Mouse (Mus musculus) ES-Bruce4 (cell line): ENCODE measurements around the gene Banp. TPM values are rescaled to one million over a fixed set of nuclear protein-coding genes. Genes with fewer than 3 reads are reported as not detected.

Source experiments
- H3K27ac ChIP-seq: 2 replicates; pipeline ENCODE4 v1.5.1; 2012; ENCODE audit warnings: low read length, inconsistent platforms; ENCODE audit not compliant: insufficient read depth
- H3K27me3 ChIP-seq: 2 replicates; pipeline ENCODE4 v1.6.1; 2012; ENCODE audit warnings: mild to moderate bottlenecking, low read length, inconsistent platforms; ENCODE audit not compliant: control insufficient read depth, poor library complexity, insufficient read depth, severe bottlenecking
- H3K36me3 ChIP-seq: 2 replicates; pipeline ENCODE4 v1.6.1; 2012; ENCODE audit warnings: inconsistent platforms, mild to moderate bottlenecking, low read length, moderate library complexity; ENCODE audit not compliant: control insufficient read depth, poor library complexity, insufficient read depth, severe bottlenecking
- H3K4me1 ChIP-seq: one replicate; pipeline ENCODE4 v1.8.1; 2011; ENCODE audit warnings: low read length; ENCODE audit not compliant: control insufficient read depth, insufficient read depth
- H3K4me3 ChIP-seq: 2 replicates; pipeline ENCODE4 v1.5.1; 2011; ENCODE audit warnings: low read depth, mild to moderate bottlenecking, low read length
- H3K9ac ChIP-seq: 2 replicates; pipeline ENCODE4 v1.6.1; 2012; ENCODE audit warnings: low read depth, mild to moderate bottlenecking, inconsistent platforms; ENCODE audit not compliant: poor library complexity, severe bottlenecking
- H3K9me3 ChIP-seq: replicated peaks from 2 replicates; pipeline ENCODE4 v1.6.1; 2012; ENCODE audit warnings: mild to moderate bottlenecking, low read length, inconsistent platforms; ENCODE audit not compliant: control insufficient read depth, poor library complexity, insufficient read depth, severe bottlenecking
- CTCF ChIP-seq: IDR thresholded peaks from one replicate; pipeline ENCODE4 v1.8.1; 2011; ENCODE audit warnings: low read depth, low read length
- EP300 ChIP-seq: IDR thresholded peaks from 2 replicates; pipeline ENCODE4 v1.6.1; 2011; ENCODE audit warnings: low read depth, low read length; ENCODE audit not compliant: insufficient read depth
- POLR2A ChIP-seq: IDR thresholded peaks from one replicate; pipeline ENCODE4 v1.8.1; 2011; ENCODE audit warnings: low read length; ENCODE audit not compliant: insufficient read depth
- polyA plus RNA-seq: library from polyadenylated mRNA; stranded (reverse); fragments of >200 nt; gene quantifications from 2 replicates; pipeline ENCODE4 v1.2.4, GENCODE M21; 2011; ENCODE audit warnings: low read depth; ENCODE audit not compliant: missing spikeins, insufficient read depth, insufficient read length

The Banp gene
- polyA plus RNA-seq, 1 experiment, result 47.2 TPM

- no peak for TF ChIP-seq CTCF
- no peak for TF ChIP-seq POLR2A
- TF ChIP-seq EP300, result no peak
- Histone ChIP-seq H3K36me3 (peaks cover 45% of the 10 kb centered on the region), H3K9me3 (no peaks in the 10 kb centered on the region), H3K4me3 (no peak overlapping the region), H3K27me3 (no peaks in the 10 kb centered on the region), H3K4me1 (no peaks in the 10 kb centered on the region), H3K27ac (no peak overlapping the region), H3K9ac (no peak overlapping the region)
These were observed 52.0 kb downstream of the Banp start for GRCm38 (mm10) chr8:122001339-122002115.

- H3K27ac ChIP-seq, result no peak overlapping the region
- H3K27me3 ChIP-seq, result no peaks in the 10 kb centered on the region
- no peaks in the 10 kb centered on the region for H3K4me1 ChIP-seq
- peaks cover 51% of the 10 kb centered on the region for H3K36me3 ChIP-seq
- H3K4me3 ChIP-seq, result no peak overlapping the region
- H3K9ac ChIP-seq, result no peak overlapping the region
- no peaks in the 10 kb centered on the region for H3K9me3 ChIP-seq
- TF ChIP-seq POLR2A (no peak), CTCF (no peak), EP300 (no peak)
These were observed 54.1 kb downstream of the Banp start for GRCm38 (mm10) chr8:122003646-122004045.

GRCm38 (mm10) chr8:122004131-122004530 is 54.6 kb downstream of the Banp start:
- H3K27ac ChIP-seq, result no peak overlapping the region
- no peak overlapping the region for H3K9ac ChIP-seq
- TF ChIP-seq EP300 (no peak), POLR2A (no peak), CTCF (no peak)
- H3K36me3 ChIP-seq, result peaks cover 49% of the 10 kb centered on the region
- no peak overlapping the region for H3K4me3 ChIP-seq
- no peaks in the 10 kb centered on the region for H3K4me1 ChIP-seq
- no peaks in the 10 kb centered on the region for H3K27me3 ChIP-seq
- no peaks in the 10 kb centered on the region for H3K9me3 ChIP-seq

GRCm38 (mm10) chr8:122005422-122006204 is 56.1 kb downstream of the Banp start:
- no peaks in the 10 kb centered on the region for H3K27me3 ChIP-seq
- TF ChIP-seq CTCF, result no peak
- no peak for TF ChIP-seq EP300
- peaks cover 40% of the 10 kb centered on the region for H3K36me3 ChIP-seq
- no peaks in the 10 kb centered on the region for H3K9me3 ChIP-seq
- H3K4me3 ChIP-seq, result no peak overlapping the region
- no peak overlapping the region for H3K27ac ChIP-seq
- no peak overlapping the region for H3K9ac ChIP-seq
- H3K4me1 ChIP-seq, result no peaks in the 10 kb centered on the region

GRCm38 (mm10) chr8:122006688-122007484 is 57.3 kb downstream of the Banp start:
- Histone ChIP-seq H3K4me3 (no peak overlapping the region), H3K27ac (no peak overlapping the region), H3K9me3 (no peaks in the 10 kb centered on the region), H3K9ac (no peak overlapping the region), H3K4me1 (no peaks in the 10 kb centered on the region), H3K27me3 (no peaks in the 10 kb centered on the region), H3K36me3 (peaks cover 37% of the 10 kb centered on the region)
- TF ChIP-seq EP300, result no peak
- TF ChIP-seq CTCF, result no peak
- TF ChIP-seq POLR2A, result no peak
